Mouse (Mus musculus): ENCODE data around the gene Six5.

The Six5 gene

DNA sequence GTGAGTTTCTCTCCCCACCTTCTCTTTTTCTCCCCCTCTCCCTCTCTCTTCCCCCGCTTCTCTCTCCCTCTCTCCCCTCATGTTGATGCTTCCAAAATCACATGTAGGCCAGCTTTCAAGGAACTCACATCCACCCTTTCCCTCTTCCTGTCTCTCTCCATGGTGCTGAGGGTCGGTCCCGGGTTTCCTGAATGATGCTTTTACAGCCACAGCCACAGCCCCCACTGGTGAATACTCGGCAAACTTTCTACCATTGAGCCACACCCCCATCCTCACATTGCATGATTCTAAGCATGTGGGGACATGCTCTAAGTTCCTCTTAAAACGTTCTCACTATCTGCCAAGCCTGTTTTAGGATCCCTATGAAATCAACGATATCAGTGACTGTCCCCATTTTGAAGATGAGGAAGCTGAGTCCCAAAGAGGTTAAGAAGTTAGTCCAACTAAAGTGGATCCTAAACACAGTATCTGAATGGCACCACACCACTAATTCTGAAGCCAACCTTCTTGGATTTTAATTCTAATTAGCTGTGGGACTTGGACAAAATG, 53.2 kb downstream of the Six5 start:
- no peak for DNase-seq (ENCODE audit: low spot score in 2 of 2)

All from natural killer cell, adult 2 months (primary cell).